Mouse (Mus musculus) kidney, adult 18-20 months (tissue): ENCODE measurements at regions not wholly inside any gene's neighbourhood (a gene's known extent, or its start where the extent isn't known, plus 50 kb on each side); places are given as distances from the start of the nearest gene placed in this dataset.

Experiments used
- DNase-seq: peaks from one replicate; pipeline ENCODE4 v3.0.0; 2021

DNA sequence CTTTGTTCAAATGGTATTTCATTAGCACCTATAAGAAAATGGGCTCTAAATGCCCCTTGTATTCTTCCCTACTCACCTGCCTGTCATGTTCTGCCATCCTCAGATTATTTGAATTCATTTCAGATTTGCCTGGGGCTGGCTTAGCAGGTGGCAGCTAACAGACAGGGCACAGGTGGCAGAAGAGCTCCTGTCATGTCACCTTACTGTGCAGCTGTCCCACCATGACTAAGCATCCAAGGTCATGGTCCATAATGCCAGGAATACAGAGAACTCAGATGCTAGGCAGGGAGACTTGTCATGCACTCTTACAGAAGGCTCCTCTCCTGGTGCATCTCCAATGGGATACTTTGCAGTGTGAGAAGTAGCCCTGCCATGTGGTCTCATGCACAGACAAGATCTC, 458.7 kb downstream of the Tmem135 start:
- DNase-seq, result no peak

GRCm38 (mm10) chr7:88944936-88945335, 459.1 kb downstream of the Tmem135 start:
- DNase-seq, result peak; percentile 3

DNA sequence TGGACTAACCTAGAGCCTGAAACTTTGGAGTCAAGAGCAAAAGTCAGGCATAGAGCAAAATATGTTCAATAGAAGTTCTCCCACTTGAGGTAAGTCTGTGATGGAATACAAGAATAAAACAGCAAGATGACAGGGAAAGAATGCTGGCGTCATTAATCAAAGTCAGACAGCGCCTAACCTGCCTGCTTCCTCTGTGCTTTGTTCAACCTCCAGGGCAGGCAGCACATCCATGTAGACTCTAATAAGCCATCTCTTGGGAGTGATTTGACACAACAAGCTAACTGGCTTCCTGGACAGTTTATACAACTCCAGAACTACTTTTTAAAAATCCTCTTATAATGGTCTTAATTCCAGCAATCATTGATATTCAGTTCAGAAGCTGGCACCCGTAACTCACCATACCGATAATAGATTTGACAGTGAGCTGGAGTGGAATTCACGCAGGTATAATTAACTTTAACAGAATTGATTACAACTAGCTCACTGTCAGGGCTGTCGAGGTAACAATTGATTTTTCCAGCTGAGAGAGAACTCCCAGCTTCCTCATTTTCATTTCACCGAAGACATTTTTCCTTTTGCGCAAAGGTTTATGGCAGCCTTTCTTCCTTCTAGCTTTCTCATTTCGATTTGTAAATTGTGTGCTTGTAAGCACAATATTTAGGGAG, 462.6 kb downstream of the Tmem135 start:
- no peak for DNase-seq

GRCm38 (mm10) chr7:88940196-88940595, 463.8 kb downstream of the Tmem135 start:
- no peak for DNase-seq

DNA sequence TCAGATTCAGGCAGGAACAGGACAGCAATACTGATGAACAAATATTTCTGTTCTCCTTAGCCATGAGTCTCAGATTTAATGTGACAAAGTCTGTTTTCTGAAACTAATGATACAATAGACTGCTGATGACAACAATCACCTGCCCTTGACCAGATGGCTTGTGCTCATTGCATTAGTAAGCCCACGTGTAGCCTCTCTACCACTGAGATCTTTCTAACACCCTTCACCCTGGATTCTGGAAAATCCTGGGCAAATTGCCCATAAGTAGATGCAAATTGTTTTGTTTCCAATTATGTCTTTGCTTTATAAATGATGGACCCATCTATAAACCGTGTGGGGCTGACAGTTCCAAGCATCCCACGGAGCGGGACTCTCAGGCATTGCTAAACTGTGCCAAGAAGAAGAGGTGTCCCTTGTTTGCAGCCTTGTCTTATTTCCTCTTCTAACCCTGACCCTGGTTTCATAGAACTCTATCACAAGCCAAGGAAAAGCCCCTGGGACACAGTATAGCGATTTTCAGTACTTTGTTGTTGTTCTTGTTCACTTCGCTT, 475.7 kb downstream of the Tmem135 start:
- no peak for DNase-seq
